Mouse (Mus musculus): ENCODE measurements at regions not wholly inside any gene's neighbourhood (a gene's known extent, or its start where the extent isn't known, plus 50 kb on each side); places are given as distances from the start of the nearest gene placed in this dataset.

GRCm38 (mm10) chr4:105384826-105385225 lies 227.7 kb downstream of the Plpp3 start:
- no peak for TF ChIP-seq POLR2A (IDR thresholded peaks at IDR 0.05; ENCODE audit: borderline replicate concordance, insufficient read depth, low read length)
- TF ChIP-seq CTCF (IDR thresholded peaks at IDR 0.05; ENCODE audit: borderline replicate concordance, insufficient read depth, low read depth, low read length): no peak

Data from cerebellum, adult 2 months (tissue).